Mouse (Mus musculus) C2C12 (cell line): ENCODE data around the gene Src.

Experiments
- CEBPB ChIP-seq: IDR thresholded peaks from one replicate; pipeline ENCODE4 v1.6.1; 2011; ENCODE audit warnings: low read depth, mild to moderate bottlenecking, control low read depth, moderate library complexity
- CTCF ChIP-seq: IDR thresholded peaks from one replicate; pipeline ENCODE4 v1.5.1; 2011; ENCODE audit not compliant: control insufficient read depth, insufficient read depth, insufficient read length
- FOSL1 ChIP-seq: IDR thresholded peaks from one replicate; pipeline ENCODE4 v1.8.0; 2011; ENCODE audit warnings: mild to moderate bottlenecking, low read length; ENCODE audit not compliant: poor library complexity, insufficient read depth, severe bottlenecking
- MAX ChIP-seq: IDR thresholded peaks from one replicate; pipeline ENCODE4 v1.6.1; 2011; ENCODE audit warnings: mild to moderate bottlenecking, control low read depth
- MYOD1 ChIP-seq: IDR thresholded peaks from one replicate; pipeline ENCODE4 v1.6.1; 2011; ENCODE audit warnings: low read depth; ENCODE audit not compliant: control insufficient read depth, insufficient read length
- MYOG ChIP-seq: IDR thresholded peaks from one replicate; pipeline ENCODE4 v1.6.1; 2011; ENCODE audit not compliant: control insufficient read depth, insufficient read length; ENCODE audit errors: extremely low read depth
- USF1 ChIP-seq: IDR thresholded peaks from one replicate; pipeline ENCODE4 v1.6.1; 2011; ENCODE audit warnings: low read depth, mild to moderate bottlenecking, control low read depth, moderate library complexity

DNA sequence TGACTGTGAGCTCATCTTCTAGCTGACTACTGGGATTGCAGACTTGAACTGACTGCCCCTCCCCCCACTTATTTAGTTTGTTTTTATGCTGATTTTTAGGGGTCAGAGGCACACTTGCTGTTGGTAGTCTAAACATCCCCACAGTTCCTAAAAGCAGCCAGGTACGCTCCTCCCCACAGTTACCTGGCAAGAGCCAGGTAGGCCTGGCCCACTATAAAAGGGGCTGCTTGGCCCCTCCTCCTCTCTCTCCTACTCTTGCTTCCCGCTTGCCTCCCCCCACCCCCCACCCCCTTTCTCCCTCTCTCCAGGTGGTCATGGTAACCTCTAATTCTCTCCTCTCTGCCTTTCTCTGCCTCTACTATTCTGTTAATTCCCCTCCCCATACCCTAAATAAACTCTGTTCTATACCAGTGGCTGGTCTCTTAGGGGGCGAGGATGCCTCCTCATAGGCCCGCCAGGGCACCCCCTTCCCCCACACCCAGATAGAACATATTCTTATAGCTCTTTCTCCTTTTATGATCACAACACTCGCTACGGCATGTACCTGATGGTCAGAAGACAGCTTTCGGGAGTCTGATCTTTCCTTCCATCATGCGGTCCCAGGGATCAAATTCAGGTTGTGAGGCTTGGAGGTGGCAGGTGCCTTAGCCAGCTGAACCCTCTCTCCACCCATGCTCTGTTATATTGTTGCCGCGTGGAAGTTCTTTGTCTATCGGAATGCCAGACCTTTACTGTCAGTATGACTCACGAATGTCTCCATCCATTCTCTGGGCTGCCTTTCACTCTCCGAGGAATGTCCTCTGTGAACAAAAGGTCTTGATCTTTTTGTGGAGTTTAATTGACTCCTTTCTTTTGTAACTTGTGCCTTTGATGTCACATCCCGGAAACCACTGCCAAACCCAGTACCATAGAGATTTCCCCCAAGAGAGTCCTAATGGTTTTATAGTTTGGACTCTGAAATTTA, 42.2 kb upstream of the Src start:
- TF ChIP-seq MAX (peak; percentile 20), CTCF (no peak), MYOD1 (no peak), USF1 (no peak), MYOG (no peak), FOSL1 (no peak), CEBPB (no peak)
